Mouse (Mus musculus) ovary, adult 18-20 months (tissue): Measurements from ENCODE around the gene Kpna7.
"Not testable (repeated sequence)": the region's sequence is repeated elsewhere in the genome, so short reads cannot be mapped to it uniquely, and the experiment has no call there.

Source experiments
- DNase-seq: peaks from one replicate; pipeline ENCODE4 v3.0.0; 2022; ENCODE audit warnings: low spot score, mixed read lengths

Gene Kpna7

DNA sequence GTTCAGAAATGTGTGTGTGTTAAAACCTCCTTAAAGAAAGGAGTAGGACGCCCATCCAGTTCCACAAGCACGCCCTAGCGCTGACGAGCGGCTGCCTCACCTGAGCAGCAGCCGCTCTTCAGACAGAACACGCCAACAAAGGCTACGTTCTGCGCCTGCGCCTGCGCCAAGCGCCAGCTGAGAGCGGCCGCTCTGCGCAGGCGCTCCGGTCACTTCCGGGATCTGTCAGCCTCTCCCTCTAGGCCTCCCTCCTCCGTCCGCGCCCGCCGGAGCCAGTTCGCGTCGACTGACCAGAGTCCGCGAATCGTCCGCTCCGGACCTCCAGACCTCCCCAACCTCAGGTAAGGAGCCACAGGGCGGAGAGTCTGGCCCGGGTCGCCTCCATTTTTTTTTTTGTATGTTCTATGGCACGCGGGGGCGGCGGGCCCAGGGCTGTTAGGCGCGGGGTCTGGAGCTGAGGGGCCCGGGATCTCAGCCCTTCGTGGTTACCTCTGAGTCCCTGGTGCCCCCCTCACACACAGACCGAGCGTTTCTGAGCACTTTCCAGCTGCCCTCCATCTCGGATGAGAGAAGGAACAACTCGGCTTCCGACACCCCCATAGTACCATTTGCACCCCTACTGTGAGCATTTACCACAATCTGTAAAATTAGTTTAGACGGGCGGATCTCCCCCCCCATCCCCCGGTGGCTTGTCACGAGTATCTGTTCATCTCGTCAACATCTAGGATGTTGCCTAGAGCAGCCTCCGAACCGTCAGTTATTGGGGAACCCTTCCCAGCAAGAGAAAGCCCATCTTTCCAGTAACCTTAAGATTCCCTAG is at the start of gene Kpna7, which contains the start of gene Arpc1a:
Gene Kpna7 (minus strand): TSS at position 399 of the 820 bp plus-strand sequence.
Gene Arpc1a (plus strand): TSS at position 199 of the 820 bp plus-strand sequence.
- DNase-seq, result peak; percentile 88

DNA sequence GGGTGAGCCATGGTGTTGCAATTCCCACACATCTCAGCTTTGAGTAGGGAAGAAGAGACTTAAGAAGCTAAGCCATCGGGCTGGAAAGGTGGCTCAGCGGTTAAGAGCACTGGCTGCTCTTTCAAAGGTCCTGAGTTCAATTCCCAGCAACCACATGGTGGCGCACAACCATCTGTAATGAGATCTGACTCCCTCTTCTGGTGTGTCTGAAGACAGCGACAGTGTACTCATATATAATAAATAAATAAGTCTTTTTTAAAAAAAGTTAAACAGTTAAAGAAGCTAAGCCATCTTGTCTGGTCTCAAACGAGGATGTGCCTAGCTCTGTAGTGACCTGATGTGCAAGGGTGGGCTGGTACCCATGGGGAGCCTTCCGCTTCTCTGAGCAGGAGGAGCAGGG is 49.4 kb upstream of the Kpna7 start:
- not testable (repeated sequence) for DNase-seq

DNA sequence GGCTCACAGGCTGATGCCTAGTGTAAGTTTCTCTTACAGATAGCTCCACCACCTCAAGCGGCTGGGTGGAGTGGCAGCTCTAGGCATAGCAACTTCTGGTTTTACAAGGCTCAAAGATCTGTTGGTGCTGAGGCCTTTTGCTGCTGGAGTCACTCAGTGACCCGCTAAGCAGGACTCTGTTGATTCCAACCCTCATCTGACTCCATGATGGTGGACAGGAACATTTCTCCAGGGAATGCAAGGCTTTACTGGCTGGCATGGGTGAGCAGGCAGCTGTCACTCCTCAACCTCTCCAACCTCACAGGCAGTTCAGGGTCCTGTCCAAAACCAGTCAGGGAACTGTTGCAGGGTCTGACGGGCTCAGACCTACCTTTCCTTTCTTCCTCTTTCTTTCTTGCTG is 47.2 kb upstream of the Kpna7 start:
- DNase-seq, result no peak

DNA sequence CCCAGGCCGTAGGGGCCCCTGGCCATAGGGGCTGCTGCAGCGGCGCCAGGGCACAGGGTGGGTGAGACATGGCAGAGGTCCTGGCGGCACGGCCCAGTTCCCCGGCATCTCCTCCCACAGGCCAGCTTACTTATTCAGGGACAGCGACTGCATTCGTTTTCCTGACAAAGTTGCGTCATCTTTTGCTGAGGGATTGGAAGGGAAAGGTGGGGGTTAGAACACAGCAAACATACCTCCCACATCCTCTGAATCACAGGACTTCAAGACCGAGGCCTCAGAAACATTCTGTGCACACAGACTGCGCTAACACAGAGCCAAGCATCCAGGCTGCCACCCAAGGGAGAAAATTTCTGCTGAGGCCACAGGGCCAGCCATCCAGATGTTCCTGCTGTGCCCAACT is 46.4 kb upstream of the Kpna7 start:
- DNase-seq, result no peak

DNA sequence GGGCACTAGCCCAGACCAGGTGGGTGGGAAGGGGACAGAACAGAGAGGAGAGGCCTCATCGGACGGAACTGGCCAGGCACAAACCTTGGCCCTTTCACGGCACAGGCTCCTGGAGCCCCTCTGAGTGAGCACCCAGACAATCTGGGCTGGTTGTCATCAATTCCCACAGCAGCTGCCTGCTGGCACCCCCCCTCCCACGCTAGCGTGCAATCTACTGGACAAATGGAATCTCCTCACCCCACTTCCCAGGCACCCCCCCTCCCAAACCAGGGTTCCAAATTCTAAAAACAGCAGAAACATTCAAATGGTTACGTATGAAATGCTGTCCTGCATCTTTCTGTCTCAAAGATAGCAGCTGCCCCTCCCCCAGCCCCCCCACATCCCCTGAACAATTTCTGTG is 45.9 kb upstream of the Kpna7 start:
- not testable (repeated sequence) for DNase-seq

DNA sequence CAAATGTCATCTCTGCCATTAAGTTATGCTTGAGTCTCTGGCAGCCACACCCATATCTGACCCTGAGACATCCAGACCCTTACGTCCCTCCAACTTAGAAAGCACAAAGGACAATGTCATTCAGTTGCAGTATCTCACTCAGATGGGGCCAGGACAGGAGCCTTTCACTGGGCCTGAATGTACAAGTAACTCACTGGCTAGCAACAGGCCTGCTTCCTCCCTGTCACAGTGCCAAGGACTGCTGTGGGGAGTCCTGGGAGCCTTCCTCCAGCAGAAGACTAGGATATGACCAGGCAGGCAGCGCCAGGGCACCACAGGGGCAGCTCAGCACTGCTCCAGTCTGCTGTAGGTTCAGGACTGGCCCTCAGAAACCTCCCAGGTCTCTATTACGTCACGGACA is 45.3 kb upstream of the Kpna7 start:
- DNase-seq, result no peak

DNA sequence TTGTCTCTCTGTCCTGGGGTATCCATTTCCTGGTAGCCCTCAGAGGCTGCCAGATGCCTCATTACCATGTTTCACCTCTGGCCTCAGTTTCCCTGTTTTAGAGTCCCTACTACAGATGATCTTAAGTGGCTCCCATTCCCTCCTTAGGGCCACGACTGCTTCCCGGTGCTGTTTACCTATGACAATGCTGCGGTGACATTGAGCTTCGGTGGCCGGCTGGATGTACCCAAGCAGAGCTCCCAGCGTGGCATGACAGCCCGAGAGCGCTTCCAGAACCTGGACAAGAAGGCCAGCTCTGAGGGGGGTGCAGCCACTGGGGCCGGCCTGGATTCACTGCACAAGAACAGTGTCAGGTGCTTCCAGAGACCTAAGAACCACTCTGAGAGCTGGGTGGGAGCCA is 42.8 kb upstream of the Kpna7 start:
- no peak for DNase-seq

DNA sequence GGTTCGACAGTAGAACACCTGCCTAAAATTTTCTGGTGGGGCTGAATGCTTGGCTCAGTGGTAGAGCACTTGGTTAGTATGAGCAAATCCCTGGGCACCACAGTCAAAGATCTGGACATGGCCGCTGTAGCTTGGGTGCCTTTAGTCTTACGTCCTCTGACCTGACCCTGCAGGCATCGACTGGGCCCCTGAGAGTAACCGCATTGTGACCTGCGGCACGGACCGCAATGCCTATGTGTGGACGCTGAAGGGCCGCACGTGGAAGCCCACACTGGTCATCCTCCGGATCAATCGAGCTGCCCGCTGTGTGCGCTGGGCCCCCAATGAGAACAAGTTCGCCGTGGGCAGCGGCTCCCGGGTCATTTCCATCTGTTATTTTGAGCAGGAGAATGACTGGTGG is 39.6 kb upstream of the Kpna7 start:
- DNase-seq, result no peak

DNA sequence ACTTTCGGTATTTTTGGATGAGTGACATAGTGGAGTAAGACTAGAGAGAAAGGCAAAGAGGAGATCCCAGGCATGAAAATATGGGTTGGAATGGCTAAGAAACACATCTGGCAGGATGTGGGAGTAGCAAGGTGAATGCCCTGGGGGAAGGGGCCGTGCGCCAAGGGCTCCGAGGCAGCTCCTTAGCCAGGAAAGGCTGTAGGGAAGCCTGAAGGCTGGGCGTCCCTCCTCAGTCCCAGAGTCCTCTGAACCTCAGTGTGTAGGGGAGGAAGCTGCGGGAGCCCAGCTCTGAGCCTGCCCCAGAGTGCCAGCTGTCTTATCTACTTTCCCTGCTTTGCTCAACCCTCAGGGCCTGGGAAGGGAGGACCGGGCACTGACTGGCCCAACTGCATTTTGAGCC is 37.1 kb upstream of the Kpna7 start:
- no peak for DNase-seq

DNA sequence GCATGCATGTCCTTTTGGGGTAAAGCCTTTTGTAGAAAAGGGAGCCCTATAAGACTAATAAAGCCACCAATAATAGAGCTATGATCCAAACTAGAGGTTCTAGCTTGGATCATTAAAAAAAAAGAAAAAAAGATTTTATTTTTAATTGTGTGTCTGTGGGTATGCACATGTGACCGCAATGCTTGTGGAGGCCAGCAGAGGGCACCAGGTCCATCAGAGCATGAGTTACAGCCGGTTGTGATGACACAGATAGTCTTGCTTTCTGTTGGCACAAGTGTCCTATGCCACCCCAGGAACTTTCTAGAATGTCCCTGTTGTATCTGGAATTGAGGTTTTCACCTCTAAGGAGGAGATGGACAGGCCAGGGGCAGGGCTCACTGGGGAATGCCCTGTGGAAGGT is 35.6 kb upstream of the Kpna7 start:
- DNase-seq, result no peak

DNA sequence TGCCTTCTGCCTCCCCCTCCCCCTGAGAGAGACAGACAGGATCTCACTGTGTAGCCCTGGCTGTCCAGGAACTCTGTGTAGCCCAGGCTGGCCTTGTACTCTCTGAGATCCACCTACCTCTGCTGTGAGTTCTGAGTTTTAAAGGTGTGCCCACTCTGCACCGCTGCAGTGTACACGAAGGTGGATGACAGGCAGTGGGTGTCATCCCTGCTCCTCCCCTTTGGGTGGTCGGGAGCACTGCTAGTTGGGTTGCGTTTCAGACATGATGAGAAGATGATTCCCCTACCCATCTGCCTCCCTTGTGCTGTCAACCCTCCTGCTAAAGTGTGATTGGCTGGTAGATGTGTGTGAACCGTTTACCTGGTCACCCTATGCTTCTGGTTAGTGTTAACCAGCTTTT is 34.6 kb upstream of the Kpna7 start:
- no peak for DNase-seq

DNA sequence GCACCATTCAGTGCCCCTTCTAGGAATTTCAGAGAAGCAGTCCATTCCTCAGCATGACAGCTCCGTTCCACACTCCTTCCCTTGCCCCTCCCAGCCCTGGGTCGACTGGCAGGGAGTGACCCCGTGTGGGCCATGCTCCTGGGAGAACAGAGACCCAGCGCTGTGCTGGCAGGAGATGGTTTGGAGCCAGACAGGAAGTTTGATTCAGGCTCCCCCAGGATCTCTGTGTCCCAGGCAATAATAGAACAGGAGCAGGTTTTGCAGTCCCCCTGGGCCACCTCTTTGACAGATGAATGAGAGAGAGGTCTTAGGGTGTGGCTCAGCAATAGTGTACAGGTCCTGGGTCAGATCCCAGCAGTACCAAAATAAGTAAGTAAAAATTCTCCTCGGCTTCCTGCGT is 34.2 kb upstream of the Kpna7 start:
- no peak for DNase-seq

DNA sequence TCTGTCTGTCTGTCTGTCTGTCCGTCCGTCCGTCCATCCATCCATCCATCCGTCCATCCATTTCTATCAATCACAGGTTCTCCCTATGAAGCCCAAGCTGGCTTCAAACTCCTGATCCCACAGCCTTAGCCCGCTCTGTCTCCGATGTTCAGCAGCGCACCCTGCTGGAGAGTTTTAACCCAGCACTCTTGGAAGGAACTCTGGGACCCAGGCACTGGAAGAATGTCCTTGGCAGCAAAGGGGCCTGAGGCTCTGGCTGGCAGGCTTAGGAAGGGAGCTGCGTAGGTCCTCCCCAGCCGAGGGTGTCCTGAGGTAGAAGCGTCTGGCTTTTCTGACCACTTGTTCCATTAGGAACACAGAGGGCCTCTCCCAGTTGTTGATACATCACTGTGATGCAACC is 33.1 kb upstream of the Kpna7 start:
- peak; percentile 60 for DNase-seq

DNA sequence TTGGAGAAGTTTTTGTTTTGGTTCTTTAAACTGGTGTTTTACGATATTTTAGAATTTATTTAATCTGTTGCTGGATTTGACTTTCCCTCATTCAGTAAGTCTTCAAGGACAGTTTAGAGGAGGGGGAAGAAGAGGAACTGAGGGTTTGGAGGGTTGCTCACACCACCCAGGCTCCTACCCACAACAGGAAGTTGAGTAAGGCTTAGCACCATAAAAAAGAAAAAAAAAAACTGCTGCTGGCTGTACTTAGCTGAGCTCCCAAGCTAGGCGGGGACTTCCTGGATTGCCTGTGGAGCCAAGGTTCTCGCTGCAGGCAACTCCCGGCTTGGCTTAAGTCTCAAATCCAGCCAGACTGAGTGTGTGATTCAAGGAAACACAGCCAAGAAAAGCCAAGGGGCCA is 32.5 kb upstream of the Kpna7 start:
- peak; percentile 77 for DNase-seq

DNA sequence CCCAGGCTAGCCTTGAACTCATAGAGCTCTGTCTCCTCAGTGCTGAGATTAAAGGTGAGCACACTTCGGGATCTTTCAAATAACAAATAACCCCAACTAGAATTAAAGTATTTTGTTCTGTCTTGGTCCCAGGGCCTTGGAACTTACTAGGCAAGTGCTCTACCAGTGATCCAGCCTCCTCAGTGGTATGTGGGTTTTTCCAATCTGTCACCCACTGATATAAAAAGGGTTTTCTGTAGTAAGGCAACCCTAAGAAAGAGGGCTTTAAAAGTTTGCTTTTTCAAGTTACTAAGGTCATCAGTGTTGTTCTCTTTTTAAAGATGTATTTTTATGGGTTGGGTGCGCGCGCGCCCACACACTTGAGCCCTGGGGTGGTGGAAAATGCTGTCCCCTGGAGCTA is 31.9 kb upstream of the Kpna7 start:
- DNase-seq, result no peak

DNA sequence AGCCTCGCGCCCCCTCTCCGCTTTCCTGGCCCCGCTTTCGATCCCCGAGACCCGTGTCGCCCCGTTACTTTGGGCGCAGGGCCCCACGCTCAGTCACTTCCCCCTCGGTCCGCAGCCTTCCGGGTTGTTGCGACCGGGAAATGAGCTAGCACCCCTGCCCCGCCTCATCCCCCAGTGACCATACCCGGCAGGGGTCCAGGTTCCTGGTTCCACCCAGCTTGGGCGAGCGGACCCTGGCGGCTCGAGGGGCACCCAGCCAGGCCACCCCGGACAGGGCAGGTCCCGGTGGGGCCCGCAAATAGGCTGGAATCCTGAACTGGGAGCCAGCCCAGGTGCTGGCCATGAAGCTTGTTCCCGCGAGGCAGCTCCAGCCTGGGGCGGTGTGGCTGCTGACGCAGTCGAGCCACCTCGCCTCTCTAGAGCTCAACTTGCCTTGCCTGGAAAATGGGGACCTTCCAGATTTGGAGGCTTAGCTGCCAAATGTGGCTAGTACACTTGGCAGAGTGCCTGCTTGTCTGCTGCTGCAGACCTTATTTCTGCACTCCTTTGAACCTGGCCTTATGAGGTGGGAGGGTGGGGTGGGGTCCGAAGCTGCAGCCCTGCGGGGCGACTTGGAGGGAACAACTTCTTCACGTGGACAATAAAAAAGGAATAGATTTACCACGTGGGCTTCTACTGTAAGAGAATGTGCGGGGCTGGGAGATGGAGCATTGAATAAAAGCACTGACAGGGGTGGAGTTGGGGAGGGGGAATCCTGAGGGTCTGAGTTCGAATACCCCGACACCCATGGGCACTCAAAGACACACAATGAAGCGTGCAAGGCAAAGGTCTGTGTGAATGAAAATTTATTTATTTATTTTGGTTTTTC is 31.0 kb upstream of the Kpna7 start:
- DNase-seq, result peak; percentile 46

DNA sequence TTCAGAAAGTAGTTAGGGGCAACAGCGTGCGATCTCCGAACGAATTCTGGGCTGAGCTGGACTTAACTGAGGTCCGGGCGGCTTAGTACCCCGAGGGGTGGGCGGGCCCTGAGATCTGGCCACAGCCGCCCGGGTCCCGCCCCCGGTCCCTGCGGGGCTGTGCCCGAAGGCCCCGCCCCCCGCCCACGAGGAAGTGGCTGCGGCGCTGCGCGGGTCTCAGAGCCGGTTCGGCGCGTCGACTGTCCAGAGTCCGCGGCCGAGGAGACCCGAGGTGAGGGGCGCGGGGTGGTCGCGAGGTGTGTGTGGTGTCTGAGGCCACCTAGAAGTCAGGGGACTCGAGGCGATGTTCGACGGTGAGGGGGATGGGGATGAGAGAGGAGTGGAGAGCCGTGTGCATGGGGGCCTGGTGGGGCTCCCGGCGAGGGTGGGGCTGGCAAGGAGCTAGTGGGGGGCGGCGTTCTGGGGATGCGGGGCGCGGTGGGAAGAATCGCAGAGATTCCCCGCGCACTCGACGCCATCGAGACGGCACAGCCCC is 30.3 kb upstream of the Kpna7 start, which contains the start of gene Arpc1b:
Gene Arpc1b (plus strand): TSS at position 145 of the 535 bp plus-strand sequence.
- peak; percentile 68 for DNase-seq

DNA sequence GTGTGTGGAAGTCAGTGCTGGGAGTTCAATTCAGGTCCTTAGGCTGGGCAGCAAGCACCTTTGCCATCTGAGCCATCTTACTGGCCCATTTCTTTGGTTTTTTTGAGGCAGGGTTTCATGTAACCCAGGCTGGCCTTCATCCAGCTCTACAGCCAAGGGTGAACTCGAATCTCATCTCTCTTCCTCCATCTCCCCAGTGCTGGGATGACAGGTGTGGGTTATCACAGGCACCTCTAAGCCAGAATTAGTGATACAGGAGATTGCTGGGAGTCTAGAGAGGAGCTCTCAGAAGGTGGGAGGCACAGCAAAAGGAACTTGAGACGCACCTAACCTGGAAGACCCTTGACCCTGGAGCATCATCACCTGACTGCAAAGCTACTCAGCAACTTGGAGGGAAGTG is 29.6 kb upstream of the Kpna7 start:
- DNase-seq, result no peak

DNA sequence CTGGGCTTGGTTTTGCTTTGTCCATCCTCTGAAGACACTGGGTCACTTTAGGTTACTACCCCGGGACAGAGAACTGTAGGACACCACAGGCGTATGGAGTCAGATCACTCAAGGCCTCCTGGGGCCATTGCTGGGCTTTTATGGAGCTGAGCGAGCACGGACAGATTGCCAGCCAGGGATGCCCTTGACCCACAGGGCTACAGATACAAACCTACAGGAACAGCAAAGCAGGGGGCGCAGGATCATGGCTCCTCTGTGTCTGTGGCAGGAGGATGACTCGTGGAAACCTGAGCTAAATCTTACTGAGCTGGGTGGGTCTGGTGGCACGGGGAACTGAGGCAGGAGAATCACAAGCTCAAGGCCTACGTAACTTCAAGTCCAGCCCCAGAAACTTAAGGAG is 28.7 kb upstream of the Kpna7 start:
- DNase-seq, result no peak

DNA sequence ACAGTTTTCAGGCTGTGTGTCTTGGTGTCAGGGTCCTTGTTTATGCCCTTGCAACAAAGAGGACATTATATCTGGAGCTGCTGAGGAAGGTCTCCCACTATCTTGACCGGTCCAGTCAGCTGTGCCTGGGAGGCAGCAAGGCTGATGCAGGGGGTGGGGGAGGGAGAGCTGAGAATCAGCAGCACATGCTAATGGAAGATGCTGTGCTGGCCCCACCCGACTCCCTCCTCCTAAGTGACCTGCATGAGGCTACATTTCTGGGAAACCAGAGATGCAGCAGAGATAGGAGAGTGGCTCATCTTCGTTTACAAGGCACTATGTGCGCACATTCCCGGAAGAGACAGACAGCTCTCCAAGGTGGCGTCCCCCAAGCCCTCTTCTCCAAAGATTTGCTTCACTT is 26.6 kb upstream of the Kpna7 start:
- peak; percentile 44 for DNase-seq

DNA sequence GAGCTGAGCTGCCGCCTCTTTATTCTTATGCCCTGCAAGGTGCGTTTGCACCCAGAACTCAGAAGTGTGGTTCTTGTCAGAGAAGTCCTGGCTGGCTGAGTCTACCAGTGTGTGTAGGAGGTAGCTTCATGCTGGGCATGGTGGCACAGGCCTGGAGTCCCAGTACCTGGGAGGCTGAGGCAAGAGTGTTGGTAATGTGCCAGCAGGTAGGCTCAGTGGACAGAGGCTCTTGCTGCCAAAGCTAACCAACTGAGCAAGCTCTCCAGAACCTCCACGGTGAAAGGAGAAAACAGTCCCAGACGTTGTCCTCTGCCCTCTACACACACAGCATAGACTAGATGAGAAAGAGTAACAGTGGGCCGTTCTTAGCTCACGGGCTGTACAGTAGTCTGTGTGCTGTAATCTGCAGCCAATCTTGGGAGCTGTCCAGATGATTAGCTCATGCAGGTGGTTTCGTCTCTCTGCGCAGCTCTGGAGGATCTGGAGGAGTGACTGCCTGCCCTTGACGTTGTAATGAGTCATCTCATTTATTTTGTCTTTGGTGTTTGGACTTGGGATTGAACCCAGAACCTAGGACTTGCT is 22.0 kb upstream of the Kpna7 start:
- DNase-seq, result no peak

DNA sequence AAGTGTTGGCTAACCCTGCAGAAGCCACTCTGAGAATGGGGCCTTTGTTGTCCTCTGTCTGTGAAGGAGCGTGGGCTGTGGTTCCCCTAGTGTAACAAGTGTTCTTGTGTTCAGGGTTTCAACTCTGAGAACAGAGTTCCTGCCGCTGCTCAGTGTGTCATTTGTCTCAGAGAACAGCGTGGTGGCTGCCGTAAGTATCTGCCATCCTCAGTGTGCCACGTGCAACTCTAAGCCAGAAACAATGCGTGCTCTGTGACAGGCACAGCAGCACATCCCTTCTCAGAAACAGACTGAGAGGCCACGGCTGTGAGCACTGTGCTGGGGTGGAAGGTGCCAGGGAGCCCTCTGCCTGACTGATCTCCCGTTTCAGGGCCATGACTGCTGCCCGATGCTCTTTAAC is 20.5 kb upstream of the Kpna7 start:
- no peak for DNase-seq
